Mouse (Mus musculus) liver, embryonic 11.5 days (tissue): ENCODE results near the gene Lhx4. TPM values are rescaled to one million over a fixed set of nuclear protein-coding genes. Genes with fewer than 3 reads are reported as not detected.

Source experiments
- ATAC-seq: fragments of 200-750 bp; cut with Nextera tagmentation; replicated peaks from 2 replicates; pipeline ENCODE4 v1.8.0; 2017; ENCODE audit warnings: moderate number of reproducible peaks, mild to moderate bottlenecking, moderate TSS enrichment, moderate library complexity; ENCODE audit not compliant: low FRiP score
- DNase-seq: peaks from one replicate; pipeline ENCODE4 v3.0.0-alpha.2; 2017; ENCODE audit warnings: low spot score
- H3K27ac ChIP-seq: fragments of 300-500 bp; sonication (generic); 2 replicates; pipeline ENCODE4 v1.5.1; 2014; ENCODE audit warnings: mild to moderate bottlenecking, low read depth, low read length, control low read depth
- H3K27me3 ChIP-seq: fragments of 300-500 bp; sonication (generic); replicated peaks from 2 replicates; pipeline ENCODE4 v1.6.1; 2014; ENCODE audit warnings: low read length, mixed read lengths; ENCODE audit not compliant: control insufficient read depth, insufficient read depth
- H3K36me3 ChIP-seq: fragments of 300-500 bp; sonication (generic); 2 replicates; pipeline ENCODE4 v1.6.1; 2014; ENCODE audit warnings: mild to moderate bottlenecking, low read length, moderate library complexity, mixed read lengths; ENCODE audit not compliant: control insufficient read depth, insufficient read depth
- H3K4me1 ChIP-seq: fragments of 300-500 bp; sonication (generic); replicated peaks from 2 replicates; pipeline ENCODE4 v1.6.1; 2014; ENCODE audit warnings: low read length, mixed read lengths; ENCODE audit not compliant: control insufficient read depth, insufficient read depth
- H3K4me2 ChIP-seq: fragments of 300-500 bp; sonication (generic); 2 replicates; pipeline ENCODE4 v1.6.1; 2014; ENCODE audit warnings: mild to moderate bottlenecking, control low read depth, moderate library complexity
- H3K4me3 ChIP-seq: fragments of 300-500 bp; sonication (generic); 2 replicates; pipeline ENCODE4 v1.5.1; 2014; ENCODE audit warnings: low read depth, low read length, control low read depth
- H3K9ac ChIP-seq: fragments of 300-500 bp; sonication (generic); 2 replicates; pipeline ENCODE4 v1.6.1; 2014; ENCODE audit warnings: low read depth, low read length, control low read depth
- H3K9me3 ChIP-seq: fragments of 300-500 bp; sonication (generic); 2 replicates; pipeline ENCODE4 v1.6.1; 2016; ENCODE audit warnings: low read length, inconsistent platforms, mixed read lengths; ENCODE audit not compliant: control insufficient read depth
- WGBS: fragments of 180-500 bp; shearing (Covaris S2); extraction: QIAGEN DNeasy Blood & Tissue Kit; methylation state at CpG from one replicate; pipeline ENCODE4 v1.1.7; 2014; 5-methylcytosine and 5-hydroxymethylcytosine counted together
- polyA plus RNA-seq: library from polyadenylated mRNA; unstranded; fragments of >200 nt; fragmentation: Nextera tagmentation; extraction: Ambion mirVana; gene quantifications from 2 replicates; pipeline ENCODE4 v1.2.1, GENCODE M21; 2014

Lhx4 gene
- polyA plus RNA-seq, 1 experiment from 2014 or later = not detected

- no peak overlapping the region for H3K4me2 ChIP-seq
- no peaks in the 10 kb centered on the region for H3K9me3 ChIP-seq
- WGBS = 42% methylated on average over 8 of the region's 8 CpGs
- H3K4me1 ChIP-seq = no peaks in the 10 kb centered on the region
- DNase-seq = no peak
- no peaks in the 10 kb centered on the region for H3K36me3 ChIP-seq
- H3K27me3 ChIP-seq = peaks cover 37% of the 10 kb centered on the region
- H3K27ac ChIP-seq = no peak overlapping the region
- no peak overlapping the region for H3K4me3 ChIP-seq
- H3K9ac ChIP-seq = no peak overlapping the region
- ATAC-seq = no peak
Observed at GRCm38 (mm10) chr1:155721443-155721842, 30.0 kb downstream of the Lhx4 start.

GRCm38 (mm10) chr1:155720006-155720405 lies 31.5 kb downstream of the Lhx4 start:
- Histone ChIP-seq H3K27me3 (peaks cover 31% of the 10 kb centered on the region), H3K4me2 (no peak overlapping the region), H3K36me3 (no peaks in the 10 kb centered on the region), H3K27ac (no peak overlapping the region), H3K9ac (no peak overlapping the region), H3K4me3 (no peak overlapping the region), H3K4me1 (no peaks in the 10 kb centered on the region), H3K9me3 (no peaks in the 10 kb centered on the region)
- DNase-seq = no peak
- no peak for ATAC-seq
- WGBS = 51% methylated on average over 5 of the region's 5 CpGs

GRCm38 (mm10) chr1:155718851-155719250 lies 32.6 kb downstream of the Lhx4 start:
- Histone ChIP-seq H3K4me1 (no peaks in the 10 kb centered on the region), H3K4me3 (no peak overlapping the region), H3K9ac (no peak overlapping the region), H3K27me3 (peaks cover 23% of the 10 kb centered on the region), H3K36me3 (no peaks in the 10 kb centered on the region), H3K9me3 (no peaks in the 10 kb centered on the region), H3K27ac (no peak overlapping the region), H3K4me2 (no peak overlapping the region)
- ATAC-seq = no peak
- no peak for DNase-seq
- WGBS = 77% methylated on average over 3 of the region's 3 CpGs

GRCm38 (mm10) chr1:155717301-155717700 lies 34.2 kb downstream of the Lhx4 start:
- H3K27ac ChIP-seq = no peak overlapping the region
- no peaks in the 10 kb centered on the region for H3K9me3 ChIP-seq
- no peak overlapping the region for H3K4me3 ChIP-seq
- no peaks in the 10 kb centered on the region for H3K4me1 ChIP-seq
- no peaks in the 10 kb centered on the region for H3K36me3 ChIP-seq
- no peak overlapping the region for H3K4me2 ChIP-seq
- 87% methylated on average over 12 of the region's 12 CpGs for WGBS
- no peak for DNase-seq
- ATAC-seq = no peak
- peaks cover 11% of the 10 kb centered on the region for H3K27me3 ChIP-seq
- no peak overlapping the region for H3K9ac ChIP-seq

- ATAC-seq (no peak), DNase-seq (no peak)
- Histone ChIP-seq H3K27me3 (no peaks in the 10 kb centered on the region; the same call in 1 of the 2 replicates), H3K9me3 (no peaks in the 10 kb centered on the region), H3K4me1 (no peaks in the 10 kb centered on the region), H3K36me3 (no peaks in the 10 kb centered on the region), H3K9ac (no peak overlapping the region), H3K4me2 (no peak overlapping the region), H3K27ac (no peak overlapping the region), H3K4me3 (no peak overlapping the region)
Observed at GRCm38 (mm10) chr1:155715366-155715765, 36.1 kb downstream of the Lhx4 start.

- Histone ChIP-seq H3K9me3 (no peaks in the 10 kb centered on the region), H3K4me1 (no peaks in the 10 kb centered on the region), H3K27me3 (no peaks in the 10 kb centered on the region; the same call in 1 of the 2 replicates), H3K4me2 (no peak overlapping the region), H3K4me3 (no peak overlapping the region), H3K9ac (no peak overlapping the region), H3K36me3 (no peaks in the 10 kb centered on the region), H3K27ac (no peak overlapping the region)
- no peak for DNase-seq
- no peak for ATAC-seq
- 43% methylated on average over 2 of the region's 2 CpGs for WGBS
Observed at GRCm38 (mm10) chr1:155713306-155713705, 38.2 kb downstream of the Lhx4 start.

- Histone ChIP-seq H3K4me1 (no peaks in the 10 kb centered on the region), H3K4me3 (no peak overlapping the region), H3K9ac (no peak overlapping the region), H3K36me3 (no peaks in the 10 kb centered on the region), H3K27me3 (no peaks in the 10 kb centered on the region), H3K4me2 (no peak overlapping the region), H3K9me3 (no peaks in the 10 kb centered on the region), H3K27ac (no peak overlapping the region)
- ATAC-seq (no peak; the same call in 1 of the 2 replicates), DNase-seq (no peak)
- WGBS = 66% methylated on average over 5 of the region's 5 CpGs
Observed at GRCm38 (mm10) chr1:155704182-155704581, 47.3 kb downstream of the Lhx4 start.

- Histone ChIP-seq H3K27me3 (no peaks in the 10 kb centered on the region), H3K27ac (no peak overlapping the region), H3K4me3 (no peak overlapping the region), H3K9me3 (no peaks in the 10 kb centered on the region), H3K4me2 (no peak overlapping the region), H3K9ac (no peak overlapping the region), H3K36me3 (no peaks in the 10 kb centered on the region), H3K4me1 (no peaks in the 10 kb centered on the region)
- ATAC-seq = no peak
- WGBS = 78% methylated on average over 5 of the region's 5 CpGs
- no peak for DNase-seq
Observed at GRCm38 (mm10) chr1:155703191-155703680, 48.2 kb downstream of the Lhx4 start.

- H3K27ac ChIP-seq = no peak overlapping the region
- H3K27me3 ChIP-seq = no peaks in the 10 kb centered on the region
- ATAC-seq = no peak
- no peak for DNase-seq
- H3K4me2 ChIP-seq = no peak overlapping the region
- no peak overlapping the region for H3K9ac ChIP-seq
- H3K4me3 ChIP-seq = no peak overlapping the region
- no peaks in the 10 kb centered on the region for H3K36me3 ChIP-seq
- no peaks in the 10 kb centered on the region for H3K4me1 ChIP-seq
- no peaks in the 10 kb centered on the region for H3K9me3 ChIP-seq
Observed at GRCm38 (mm10) chr1:155700886-155701285, 50.6 kb downstream of the Lhx4 start.
